Mouse (Mus musculus) midbrain, embryonic 14.5 days (tissue): Measurements from ENCODE around the gene Zfp101. TPM values are rescaled to one million over a fixed set of nuclear protein-coding genes. Genes with fewer than 3 reads are reported as not detected.

ENCODE experiments used
- ATAC-seq: fragments of 200-750 bp; cut with Nextera tagmentation; 2 replicates; pipeline ENCODE4 v1.8.0; 2017; ENCODE audit warnings: moderate number of reproducible peaks, moderate library complexity; ENCODE audit not compliant: low FRiP score, low TSS enrichment
- DNase-seq: peaks from one replicate; pipeline ENCODE4 v3.0.0-alpha.2; 2015
- H3K27ac ChIP-seq: fragments of 300-500 bp; sonication (generic); replicated peaks from 2 replicates; pipeline ENCODE4 v1.5.1; 2014; ENCODE audit warnings: mild to moderate bottlenecking, low read depth, low read length, moderate library complexity
- H3K27me3 ChIP-seq: fragments of 300-500 bp; sonication (generic); 2 replicates; pipeline ENCODE4 v1.6.1; 2014; ENCODE audit warnings: low read length, control low read depth, mixed read lengths; ENCODE audit not compliant: control insufficient read depth, insufficient read depth
- H3K36me3 ChIP-seq: fragments of 300-500 bp; sonication (generic); 2 replicates; pipeline ENCODE4 v1.6.1; 2014; ENCODE audit warnings: low read length, control low read depth; ENCODE audit not compliant: control insufficient read depth, insufficient read depth
- H3K4me1 ChIP-seq: fragments of 300-500 bp; sonication (generic); 2 replicates; pipeline ENCODE4 v1.6.1; 2014; ENCODE audit warnings: mild to moderate bottlenecking, antibody characterized with exemption, low read length, control low read depth; ENCODE audit not compliant: control insufficient read depth, insufficient read depth
- H3K4me2 ChIP-seq: fragments of 300-500 bp; sonication (generic); 2 replicates; pipeline ENCODE4 v1.6.1; 2014; ENCODE audit warnings: mild to moderate bottlenecking, low read length, moderate library complexity
- H3K4me3 ChIP-seq: fragments of 300-500 bp; sonication (generic); replicated peaks from 2 replicates; pipeline ENCODE4 v1.5.1; 2014; ENCODE audit warnings: low read depth, low read length
- H3K9ac ChIP-seq: fragments of 300-500 bp; sonication (generic); replicated peaks from 2 replicates; pipeline ENCODE4 v1.6.1; 2014; ENCODE audit warnings: mild to moderate bottlenecking, low read length, moderate library complexity
- H3K9me3 ChIP-seq: fragments of 300-500 bp; sonication (generic); 2 replicates; pipeline ENCODE4 v1.6.1; 2016; ENCODE audit warnings: low read length, control low read depth, mixed read lengths; ENCODE audit not compliant: control insufficient read depth
- WGBS: fragments of 180-500 bp; shearing (Covaris S2); extraction: QIAGEN DNeasy Blood & Tissue Kit; methylation state at CpG from one replicate; pipeline ENCODE4 v1.1.7; 2014; 5-methylcytosine and 5-hydroxymethylcytosine counted together
- polyA plus RNA-seq: library from polyadenylated mRNA; unstranded; fragments of >200 nt; fragmentation: Nextera tagmentation; extraction: Ambion mirVana; gene quantifications from 2 replicates; pipeline ENCODE4 v1.2.1, GENCODE M21; 2014

Zfp101 gene
- polyA plus RNA-seq, 1 experiment from 2014 or later = 17.1 TPM

DNA sequence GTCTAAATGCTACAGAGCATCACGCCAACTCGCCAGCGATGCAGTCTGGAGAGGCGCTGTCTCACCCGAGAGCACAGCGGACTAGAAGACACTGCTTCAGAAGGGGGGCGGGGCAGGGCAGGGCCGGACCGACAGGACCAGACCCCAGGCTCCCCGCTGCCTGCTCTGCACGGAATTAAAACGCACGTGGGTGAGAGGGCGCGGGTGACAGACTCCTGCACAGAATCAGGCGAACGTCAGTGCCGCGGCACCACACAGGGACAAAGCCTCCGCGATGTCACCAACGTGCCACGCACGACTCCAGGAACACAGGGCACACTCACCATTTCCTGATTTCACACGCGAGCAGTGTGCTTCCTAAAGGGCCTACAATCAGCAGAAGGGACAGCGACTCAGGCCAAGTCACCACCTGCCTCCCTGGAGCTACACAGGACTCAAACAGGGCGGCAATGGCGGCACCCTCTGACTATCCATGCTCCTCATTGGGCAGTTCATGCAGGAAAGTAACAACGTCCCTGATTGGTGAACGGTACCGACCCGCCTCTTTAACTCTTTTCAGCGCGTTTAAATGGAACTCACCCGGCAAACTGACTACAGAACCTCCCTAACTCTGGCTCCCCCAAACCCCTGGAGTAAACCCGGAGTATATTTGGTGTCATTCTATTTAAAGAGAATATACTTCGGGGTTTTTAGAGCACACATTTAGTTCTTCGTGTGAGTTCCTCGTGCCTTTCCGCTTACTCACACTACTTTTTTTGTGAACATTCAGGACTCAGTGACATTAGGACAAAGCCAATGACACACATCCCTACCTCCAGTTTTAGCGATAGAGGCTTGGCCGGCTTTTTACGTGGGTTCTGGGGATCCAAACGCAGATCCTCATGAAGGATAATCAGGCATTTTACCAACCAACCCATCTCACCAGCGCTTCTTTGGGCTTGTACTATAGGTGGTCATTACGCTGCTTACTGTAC is 35.7 kb downstream of the Zfp101 start, which contains the start of gene Zfp81:
Gene Zfp81 (minus strand): TSS at position 468 of the 974 bp plus-strand sequence.
- H3K4me3 ChIP-seq = peak within 1 kb of the TSS; percentile 86
- ATAC-seq = peak; percentile 100
- peak; percentile 95 for DNase-seq
- H3K4me2 ChIP-seq = peak within 1 kb of the TSS; percentile 69
- peak within 1 kb of the TSS; percentile 72 for H3K9ac ChIP-seq
- H3K27ac ChIP-seq = peak within 1 kb of the TSS; percentile 86
- no peaks in the 10 kb centered on the region for H3K27me3 ChIP-seq
- peaks cover 9% of the 10 kb centered on the region for H3K4me1 ChIP-seq
- 4% methylated on average over 47 of the region's 47 CpGs for WGBS
- no peaks in the 10 kb centered on the region for H3K36me3 ChIP-seq
- no peaks in the 10 kb centered on the region for H3K9me3 ChIP-seq

DNA sequence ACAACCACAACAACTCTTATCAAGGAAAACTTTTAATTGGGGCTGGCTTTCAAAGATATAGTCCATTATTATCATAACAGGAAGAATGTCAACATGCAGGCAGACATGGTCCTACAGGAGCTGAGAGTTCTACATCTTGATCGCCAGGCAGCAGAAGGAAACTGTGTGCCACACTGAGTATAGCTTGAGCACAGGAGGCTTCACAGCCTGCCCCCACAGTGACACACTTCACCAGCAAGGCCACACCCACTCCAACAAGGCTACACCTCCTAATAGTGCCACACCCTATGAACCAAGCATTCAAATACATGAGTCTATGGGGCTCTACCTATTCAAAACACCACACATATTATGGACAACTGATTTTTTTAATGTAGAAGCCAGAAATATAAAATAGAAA is 41.5 kb downstream of the Zfp101 start:
- Histone ChIP-seq H3K4me3 (no peak overlapping the region), H3K9ac (no peak overlapping the region), H3K4me2 (no peak overlapping the region), H3K4me1 (peaks cover 5% of the 10 kb centered on the region), H3K27me3 (no peaks in the 10 kb centered on the region), H3K27ac (no peak overlapping the region), H3K36me3 (no peaks in the 10 kb centered on the region), H3K9me3 (peaks cover 24% of the 10 kb centered on the region)
- 97% methylated on average over 1 of the region's 1 CpGs for WGBS
- no peak for ATAC-seq
- no peak for DNase-seq

Other genes starting within 250 kb of the Zfp101 start
- not detected in 2 replicates for gene Olfr55, start 226.2 kb downstream of the Zfp101 start, polyA plus RNA-seq
- gene Olfr239, start 203.3 kb downstream of the Zfp101 start, polyA plus RNA-seq = 0.07 TPM in 1 of 2 replicates, not detected in the other
- not detected in 2 replicates for gene Olfr1564, start 173.0 kb downstream of the Zfp101 start, polyA plus RNA-seq
- 30.4 and 33.8 TPM in 2 replicates for gene Zfp955a, start 139.5 kb downstream of the Zfp101 start, polyA plus RNA-seq
- not detected in 2 replicates for gene Olfr63, start 130.0 kb downstream of the Zfp101 start, polyA plus RNA-seq
- gene Zfp955b, start 105.1 kb downstream of the Zfp101 start, polyA plus RNA-seq = 18.9 and 19.1 TPM in 2 replicates
- 25.2 and 32.5 TPM in 2 replicates for gene Zfp81, start 35.8 kb downstream of the Zfp101 start, polyA plus RNA-seq
- gene Actl9, start 38.3 kb upstream of the Zfp101 start, polyA plus RNA-seq = not detected in 2 replicates
- gene Adamts10, start 129.6 kb upstream of the Zfp101 start, polyA plus RNA-seq = 39.3 and 41.7 TPM in 2 replicates
- 0.72 and 1.8 TPM in 2 replicates for gene Myo1f, start 161.1 kb upstream of the Zfp101 start, polyA plus RNA-seq
- 91.4 and 115 TPM in 2 replicates for gene Zfp414, start 234.4 kb upstream of the Zfp101 start, polyA plus RNA-seq
- gene Pram1, start 243.4 kb upstream of the Zfp101 start, polyA plus RNA-seq = 0.73 and 1.4 TPM in 2 replicates